Mouse (Mus musculus) liver, adult 2 months (tissue): ENCODE measurements around the gene Slc16a2.

ENCODE experiments used
- CTCF ChIP-seq: fragments of 200-500 bp; IDR thresholded peaks from 2 replicates; pipeline ENCODE4 v1.5.1; 2011; ENCODE audit warnings: low read depth, low read length, control low read depth
- POLR2A ChIP-seq: fragments of 200-500 bp; IDR thresholded peaks from 2 replicates; pipeline ENCODE4 v1.6.1; 2011; ENCODE audit warnings: low read length, control low read depth; ENCODE audit not compliant: insufficient read depth; ENCODE audit errors: extremely low read depth

DNA sequence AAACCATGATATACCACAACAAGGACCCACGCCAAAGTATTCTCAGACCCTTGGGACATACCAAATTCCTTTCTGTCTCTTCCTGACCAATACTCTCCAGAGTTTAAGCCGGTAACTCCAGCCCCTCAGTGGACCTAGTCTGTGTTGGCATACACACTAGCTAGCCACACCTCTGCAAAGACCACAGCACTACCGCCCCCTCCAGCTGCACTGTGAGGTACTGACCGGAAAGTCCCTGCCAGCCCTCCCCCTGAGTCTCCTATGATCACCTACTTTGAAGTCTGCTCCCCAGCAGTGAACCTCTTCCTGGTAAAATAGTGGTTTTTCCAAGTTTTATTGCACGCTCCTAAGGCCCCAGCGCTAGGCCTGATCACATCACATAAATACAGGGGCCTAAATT is 2.5 kb downstream of the Slc16a2 start:
- TF ChIP-seq CTCF = peak; percentile 42
- no peak for TF ChIP-seq POLR2A
